Mouse (Mus musculus) CH12.LX (cell line): ENCODE data around the gene Krtap26-1. TPM values are rescaled to one million over a fixed set of nuclear protein-coding genes. Genes with fewer than 3 reads are reported as not detected.

Experiments used
- DNase-seq: peaks from one replicate; pipeline ENCODE4 v3.0.0-alpha.2; 2013; ENCODE audit errors: extremely low read depth
- H3K27ac ChIP-seq: 2 replicates; pipeline ENCODE4 v1.5.1; 2012; ENCODE audit warnings: low read depth, mild to moderate bottlenecking, control low read depth, moderate library complexity; ENCODE audit not compliant: insufficient read depth
- H3K27me3 ChIP-seq: replicated peaks from 2 replicates; pipeline ENCODE3; 2012; ENCODE audit warnings: inconsistent platforms
- H3K36me3 ChIP-seq, 2 experiments: replicated peaks in 1 of 2; 2 replicates each; pipeline versions ENCODE3 to v1.6.1; 2012; ENCODE audit warnings: inconsistent platforms in 1 of 2, low read length in 1 of 2, mild to moderate bottlenecking in 1 of 2, mixed read lengths in 1 of 2, moderate library complexity in 1 of 2; ENCODE audit not compliant: control insufficient read depth in 1 of 2, insufficient read depth in 1 of 2
- H3K4me1 ChIP-seq, 2 experiments: 2 replicates each; pipeline ENCODE4 v1.6.1; 2012; ENCODE audit warnings: inconsistent platforms in 1 of 2, moderate library complexity in 1 of 2; ENCODE audit not compliant: insufficient read depth in 2 of 2, control insufficient read depth in 1 of 2
- H3K4me2 ChIP-seq: 2 replicates; pipeline ENCODE4 v1.6.1; 2012; ENCODE audit warnings: low read depth, mild to moderate bottlenecking, control low read depth; ENCODE audit not compliant: poor library complexity, insufficient read depth, severe bottlenecking
- H3K4me3 ChIP-seq, 3 experiments: fragments of 150-350 bp in 1 of 3; sonication (generic) in 1 of 3; replicated peaks in 1 of 3; 2 replicates each; pipeline versions ENCODE3 to v1.5.1; 2011 to 2012; ENCODE audit warnings: low read depth in 2 of 3, low read length in 2 of 3, mild to moderate bottlenecking in 2 of 3, moderate library complexity in 2 of 3, control low read depth in 1 of 3, improper control_type of control experiment in 1 of 3, inconsistent platforms in 1 of 3, mixed read lengths in 1 of 3; ENCODE audit not compliant: poor library complexity in 1 of 3
- H3K79me2 ChIP-seq: replicated peaks from 2 replicates; pipeline ENCODE4 v1.6.1; 2012; ENCODE audit warnings: mild to moderate bottlenecking, moderate library complexity; ENCODE audit not compliant: control insufficient read depth, poor library complexity, insufficient read depth, severe bottlenecking; ENCODE audit errors: extremely low read depth
- H3K9ac ChIP-seq: 2 replicates; pipeline ENCODE4 v1.6.1; 2012; ENCODE audit warnings: low read depth, mild to moderate bottlenecking, control low read depth, moderate library complexity; ENCODE audit not compliant: insufficient read depth
- H3K9me3 ChIP-seq: replicated peaks from 2 replicates; pipeline ENCODE3; 2012; ENCODE audit warnings: low read length, inconsistent platforms, mixed read lengths
- CHD2 ChIP-seq: IDR thresholded peaks from 2 replicates; pipeline ENCODE4 v1.6.1; 2011; ENCODE audit warnings: low read length, improper control_type of control experiment
- E2F4 ChIP-seq: IDR thresholded peaks from 2 replicates; pipeline ENCODE4 v1.6.1; 2011; ENCODE audit warnings: low read depth, low read length, improper control_type of control experiment; ENCODE audit not compliant: insufficient replicate concordance
- EP300 ChIP-seq: IDR thresholded peaks from 2 replicates; pipeline ENCODE4 v1.6.1; 2011; ENCODE audit warnings: low read length, improper control_type of control experiment
- ETS1 ChIP-seq: conservative IDR thresholded peaks from 2 replicates; pipeline ENCODE4 v1.6.1; 2012; ENCODE audit warnings: low read depth, mild to moderate bottlenecking, inconsistent platforms, low read length, improper control_type of control experiment, moderate library complexity
- GABPA ChIP-seq: IDR thresholded peaks from 2 replicates; pipeline ENCODE4 v1.6.1; 2012; ENCODE audit warnings: low read depth, low read length, improper control_type of control experiment, inconsistent platforms; ENCODE audit not compliant: insufficient replicate concordance
- IRF4 ChIP-seq: IDR thresholded peaks from 2 replicates; pipeline ENCODE4 v1.6.1; 2014; ENCODE audit warnings: low read depth, mild to moderate bottlenecking, inconsistent platforms, low read length, improper control_type of control experiment
- JUN ChIP-seq: IDR thresholded peaks from 2 replicates; pipeline ENCODE4 v1.6.1; 2011; ENCODE audit warnings: low read depth, mild to moderate bottlenecking, low read length, improper control_type of control experiment, moderate library complexity; ENCODE audit not compliant: insufficient read depth
- JUND ChIP-seq: conservative IDR thresholded peaks from 2 replicates; pipeline ENCODE4 v1.6.1; 2011; ENCODE audit warnings: low read depth, low read length, improper control_type of control experiment
- MAX ChIP-seq: IDR thresholded peaks from 2 replicates; pipeline ENCODE4 v1.6.1; 2011; ENCODE audit warnings: low read length, improper control_type of control experiment
- MAZ ChIP-seq: IDR thresholded peaks from 2 replicates; pipeline ENCODE4 v1.6.1; 2012; ENCODE audit warnings: low read depth, mild to moderate bottlenecking, inconsistent platforms, low read length, improper control_type of control experiment, moderate library complexity
- MEF2A ChIP-seq: IDR thresholded peaks from 2 replicates; pipeline ENCODE4 v1.6.1; 2014; ENCODE audit warnings: low read depth, mild to moderate bottlenecking, inconsistent platforms, low read length, improper control_type of control experiment, borderline replicate concordance
- NELFE ChIP-seq: IDR thresholded peaks from 2 replicates; pipeline ENCODE4 v1.6.1; 2011; ENCODE audit warnings: low read depth, low read length, improper control_type of control experiment
- NRF1 ChIP-seq: IDR thresholded peaks from 2 replicates; pipeline ENCODE4 v1.6.1; 2014; ENCODE audit warnings: low read depth, mild to moderate bottlenecking, inconsistent platforms, low read length, improper control_type of control experiment, moderate library complexity
- PAX5 ChIP-seq: IDR thresholded peaks from 2 replicates; pipeline ENCODE4 v1.6.1; 2012; ENCODE audit warnings: low read length, inconsistent platforms, mixed read lengths
- RAD21 ChIP-seq: IDR thresholded peaks from 2 replicates; pipeline ENCODE4 v1.6.1; 2011; ENCODE audit warnings: low read depth, mild to moderate bottlenecking, low read length, improper control_type of control experiment, moderate library complexity
- RCOR1 ChIP-seq: conservative IDR thresholded peaks from 2 replicates; pipeline ENCODE4 v1.6.1; 2012; ENCODE audit warnings: low read depth, mild to moderate bottlenecking, inconsistent platforms, low read length, improper control_type of control experiment
- TCF12 ChIP-seq: IDR thresholded peaks from 2 replicates; pipeline ENCODE4 v1.6.1; 2014; ENCODE audit warnings: low read depth, mild to moderate bottlenecking, inconsistent platforms, low read length, improper control_type of control experiment
- USF2 ChIP-seq: conservative IDR thresholded peaks from 2 replicates; pipeline ENCODE4 v1.6.1; 2011; ENCODE audit warnings: low read depth, low read length, improper control_type of control experiment
- ZNF384 ChIP-seq: IDR thresholded peaks from 2 replicates; pipeline ENCODE4 v1.6.1; 2012; ENCODE audit warnings: low read depth, low read length, improper control_type of control experiment, inconsistent platforms
- dilution Hi-C: fragments of 300-500 bp; cut with MboI; formaldehyde crosslinking; loops from 2 replicates; pipeline ENCODE4 v1.14.3; 2020; ENCODE audit warnings: low sequenced_read_pairs; ENCODE audit not compliant: extremely low pct_unique_long_range_greater_than_20kb, extremely low pct_ligation_motif_present
- in situ Hi-C: fragments of 300-500 bp; cut with MboI; formaldehyde crosslinking; loops from 3 replicates; pipeline ENCODE4 v1.14.3; 2019; ENCODE audit warnings: low sequenced_read_pairs, low pct_ligation_motif_present, low pct_unique_long_range_greater_than_20kb, mixed read lengths
- polyA plus RNA-seq: library from polyadenylated mRNA; unstranded; fragments of >175 nt; gene quantifications from 2 replicates; pipeline ENCODE4 v1.2.1, GENCODE M21; 2012; ENCODE audit warnings: low read depth; ENCODE audit not compliant: insufficient read length
- total RNA-seq, 2 experiments: library from RNA; depleted of rRNA; stranded (reverse); fragments of 300-350 nt in 1 of 2; fragments of >200 nt in 1 of 2; gene quantifications; 2 replicates each; pipeline ENCODE4 v1.2.3; 2012 to 2014

Gene Krtap26-1
- total and polyA plus RNA-seq, 3 experiments: not detected

GRCm38 (mm10) chr16:88671571-88671970 is 24.0 kb upstream of the Krtap26-1 start, which contains the start of gene Krtap27-1:
Gene Krtap27-1 (minus strand): TSS chr16:88671671.
- dilution Hi-C loops: no loop called here

DNA sequence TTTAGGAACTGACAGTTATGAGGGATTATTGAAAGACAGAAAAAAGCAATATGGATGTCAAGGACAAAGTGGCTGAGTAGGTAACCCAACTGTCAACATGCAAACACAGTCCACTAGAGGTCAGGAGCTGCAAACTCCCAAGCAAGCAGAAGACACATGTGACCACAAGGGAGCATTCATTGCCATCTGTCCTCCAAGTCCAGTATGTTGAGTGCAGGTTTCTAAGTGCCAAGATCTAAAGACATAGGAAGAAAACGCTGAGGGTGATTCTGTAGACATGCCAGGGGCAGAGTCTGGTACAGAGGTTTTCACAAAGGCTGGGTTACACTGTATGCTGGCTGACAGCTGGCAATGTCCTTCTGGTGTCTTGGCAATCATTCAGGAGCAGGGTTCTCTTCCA is 9.8 kb upstream of the Krtap26-1 start:
- H3K9me3 ChIP-seq: peaks cover 32% of the 10 kb centered on the region
- H3K4me2 ChIP-seq: no peak overlapping the region
- H3K36me3 ChIP-seq: no peaks in the 10 kb centered on the region
- no peak overlapping the region for H3K9ac ChIP-seq
- no peaks in the 10 kb centered on the region for H3K79me2 ChIP-seq
- TF ChIP-seq IRF4 (no peak), TCF12 (no peak), MEF2A (no peak), JUN (no peak), EP300 (no peak), E2F4 (no peak), ZNF384 (no peak), NELFE (no peak)
- TF ChIP-seq, all 38 proteins: peak for 0
- no peaks in the 10 kb centered on the region for H3K4me1 ChIP-seq
- dilution Hi-C loops: no loop called here
- in situ Hi-C loops: no loop called here
- DNase-seq: no peak
- no peak overlapping the region for H3K27ac ChIP-seq
- no peak overlapping the region for H3K4me3 ChIP-seq
- H3K27me3 ChIP-seq: no peaks in the 10 kb centered on the region

More at GRCm38 (mm10) chr16:88671571-88671970, 24.0 kb upstream of the Krtap26-1 start, which contains the start of gene Krtap27-1:
- in situ Hi-C loops: no loop called here
- no peak for TF ChIP-seq MAX
- H3K4me3 ChIP-seq: no peak within 1 kb of the TSS
- no peak within 1 kb of the TSS for H3K9ac ChIP-seq
- no peak within 1 kb of the TSS for H3K27ac ChIP-seq
- peaks cover 43% of the 10 kb centered on the region for H3K9me3 ChIP-seq
- H3K79me2 ChIP-seq: no peaks in the 10 kb centered on the region
- no peak for DNase-seq
- H3K36me3 ChIP-seq: no peaks in the 10 kb centered on the region
- no peak within 1 kb of the TSS for H3K4me2 ChIP-seq
- no peaks in the 10 kb centered on the region for H3K4me1 ChIP-seq
- H3K27me3 ChIP-seq: no peaks in the 10 kb centered on the region

- TF ChIP-seq IRF4 (no peak), NELFE (no peak), JUND (no peak), MEF2A (no peak), ETS1 (no peak), MAZ (no peak), RAD21 (no peak), CHD2 (no peak), GABPA (no peak), PAX5 (no peak), EP300 (no peak), TCF12 (no peak), RCOR1 (no peak), USF2 (no peak), NRF1 (no peak)
- in situ Hi-C loops: no loop called here
- peaks cover 52% of the 10 kb centered on the region for H3K9me3 ChIP-seq
- H3K27me3 ChIP-seq: no peaks in the 10 kb centered on the region
- no peak overlapping the region for H3K4me2 ChIP-seq
- H3K79me2 ChIP-seq: no peaks in the 10 kb centered on the region
- no peak overlapping the region for H3K9ac ChIP-seq
- no peak overlapping the region for H3K4me3 ChIP-seq
- no peaks in the 10 kb centered on the region for H3K36me3 ChIP-seq
- no peak overlapping the region for H3K27ac ChIP-seq
- H3K4me1 ChIP-seq: no peaks in the 10 kb centered on the region
- dilution Hi-C loops: no loop called here
- DNase-seq: no peak
These were observed 4.4 kb upstream of the Krtap26-1 start for GRCm38 (mm10) chr16:88651952-88652351.
